Mouse (Mus musculus) thymus, postnatal 36 days (tissue): Measurements from ENCODE around the gene Gm17018.
"Not testable (repeated sequence)": the region's sequence is repeated elsewhere in the genome, so short reads cannot be mapped to it uniquely, and the experiment has no call there.

Experiments
- DNase-seq, 2 experiments: peaks; one replicate each; pipeline ENCODE4 v3.0.0; 2022; ENCODE audit warnings: mixed read lengths in 2 of 2

The Gm17018 gene

DNA sequence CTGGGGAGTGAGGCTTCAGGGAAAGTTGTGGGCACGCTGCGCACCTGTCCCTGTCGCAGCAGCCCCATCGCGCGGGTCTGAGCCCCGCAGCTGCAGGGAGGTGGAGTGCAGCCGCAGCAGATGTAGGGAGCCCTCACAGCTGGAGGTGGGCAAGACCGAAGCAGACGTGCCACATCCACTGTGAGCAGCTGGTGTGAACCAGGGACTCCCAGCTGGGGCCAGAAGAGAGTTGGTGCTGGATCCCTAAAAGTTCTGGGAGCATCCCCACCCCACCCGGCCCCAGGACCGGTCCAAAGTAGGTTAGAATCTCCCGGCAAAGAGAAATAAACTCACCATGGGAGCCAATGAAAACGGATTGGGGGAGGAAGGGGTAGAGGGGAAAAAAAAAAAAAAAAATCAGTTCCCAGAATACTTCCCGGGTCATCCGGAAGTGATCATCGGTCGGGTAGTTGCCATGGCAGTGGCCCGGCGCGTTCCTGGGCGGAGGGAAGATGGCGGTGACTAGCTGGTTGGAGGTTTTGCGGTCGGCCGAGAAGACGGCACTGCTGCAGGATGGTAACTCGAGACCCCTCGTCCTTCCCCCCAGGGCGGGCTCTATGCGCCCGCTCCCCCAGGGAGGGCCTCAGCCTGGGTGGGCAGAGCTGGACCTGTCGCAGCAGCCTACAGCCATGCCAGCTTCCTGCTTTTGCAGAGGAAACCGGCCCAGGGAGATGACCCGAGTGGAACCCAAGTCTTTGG, at the start of gene Gm17018, which contains the start of gene Poll:
Gm17018 (plus strand) TSS at position 463 of the 738 bp plus-strand sequence.
Poll (minus strand) TSS at position 379 of the 738 bp plus-strand sequence.
- peak; percentile 61 to 85 for DNase-seq

DNA sequence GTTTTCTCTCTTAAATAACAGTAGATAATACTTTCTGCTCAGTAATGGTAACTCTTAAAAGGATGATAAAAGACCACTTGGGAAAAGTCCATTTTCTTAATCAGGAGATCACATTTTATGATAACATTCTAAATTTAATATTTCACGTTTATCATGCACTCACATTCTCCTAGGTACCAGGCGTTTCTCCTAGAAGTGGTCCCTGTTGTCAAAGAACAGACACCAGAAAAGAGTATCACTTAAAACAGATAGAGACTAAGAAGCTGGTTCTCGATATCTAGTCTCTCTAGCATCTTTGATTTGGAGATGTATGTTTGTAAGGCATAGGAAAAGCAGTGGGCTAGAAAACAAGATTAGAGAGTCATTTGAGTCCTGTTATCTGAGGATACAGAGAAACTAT, 49.7 kb upstream of the Gm17018 start:
- no peak for DNase-seq

DNA sequence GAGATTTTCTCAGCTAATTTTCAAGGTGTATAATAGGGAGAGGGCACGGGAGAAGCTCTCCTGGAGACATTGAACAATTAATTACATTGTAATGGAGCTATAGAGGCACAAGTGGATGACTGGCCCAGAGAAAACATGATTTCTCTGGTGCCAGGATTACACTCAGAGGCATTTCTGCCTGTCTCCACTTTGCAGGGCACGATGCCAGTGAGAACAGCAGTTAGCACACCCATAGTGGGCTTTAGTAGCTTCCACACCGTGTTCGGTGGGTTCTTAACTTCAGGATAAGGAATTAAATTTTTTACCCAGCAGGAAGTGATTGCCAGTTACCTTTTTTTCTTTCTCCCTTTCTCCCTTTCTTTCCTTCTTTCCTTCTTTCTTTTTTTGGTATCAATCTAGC, 49.0 kb upstream of the Gm17018 start:
- no peak for DNase-seq

DNA sequence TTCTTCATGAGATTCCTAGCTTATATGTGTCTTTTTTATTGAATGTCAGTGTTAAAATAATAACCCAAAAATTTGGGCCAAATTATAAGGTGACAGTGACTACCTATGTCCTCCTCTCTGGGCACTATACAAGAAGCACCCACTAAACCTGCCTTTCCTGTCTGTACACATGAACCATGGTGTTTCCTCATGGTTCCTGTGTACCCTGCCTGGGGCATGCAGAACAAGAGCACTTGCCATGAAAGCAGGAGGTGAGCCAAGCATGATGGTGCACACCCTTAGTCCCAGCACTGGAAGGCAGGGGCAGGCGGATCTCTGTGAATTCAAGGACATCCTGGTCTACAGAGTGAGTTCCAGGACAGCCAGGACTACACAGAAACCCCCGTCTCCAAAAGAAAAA, 45.1 kb upstream of the Gm17018 start:
- DNase-seq, result no peak

DNA sequence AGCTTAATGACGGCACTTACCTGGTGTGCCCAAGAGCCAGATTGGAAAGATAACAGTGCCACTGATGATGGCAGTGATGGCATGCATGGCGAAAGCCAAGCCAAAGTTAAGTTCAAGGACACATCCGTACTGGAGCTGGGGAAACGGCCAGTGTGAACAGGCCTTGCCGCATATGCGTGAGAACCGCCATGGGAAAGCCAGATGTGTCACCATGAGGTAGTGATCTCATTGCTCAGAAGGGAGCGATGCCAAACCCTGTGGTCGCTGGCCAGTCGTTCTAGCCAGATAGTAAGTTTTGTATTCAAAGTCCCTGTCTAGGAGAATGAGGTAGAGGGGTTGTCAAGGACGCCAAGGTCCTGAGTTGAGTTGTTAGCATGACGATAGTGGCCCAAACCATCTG, 44.2 kb upstream of the Gm17018 start:
- no peak for DNase-seq

DNA sequence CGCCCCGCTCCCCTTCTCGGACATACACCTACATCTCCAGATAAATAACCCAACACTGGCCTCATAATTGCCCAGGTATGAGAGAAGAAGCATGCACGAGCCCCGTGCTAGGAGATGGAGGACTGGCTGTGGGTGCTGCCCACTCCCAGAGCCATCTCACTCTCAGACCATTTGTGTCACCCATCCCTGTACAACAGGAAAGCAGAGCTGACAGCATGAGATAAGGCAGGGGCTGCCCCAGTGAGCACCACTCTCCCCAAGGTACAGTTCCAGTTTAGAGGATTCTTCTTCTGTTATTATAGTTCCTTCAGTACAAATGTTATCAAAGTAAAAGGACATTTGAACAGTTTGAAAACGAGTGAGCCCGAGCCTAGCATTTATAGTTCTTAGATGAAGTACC, 33.0 kb upstream of the Gm17018 start:
- DNase-seq, result no peak

DNA sequence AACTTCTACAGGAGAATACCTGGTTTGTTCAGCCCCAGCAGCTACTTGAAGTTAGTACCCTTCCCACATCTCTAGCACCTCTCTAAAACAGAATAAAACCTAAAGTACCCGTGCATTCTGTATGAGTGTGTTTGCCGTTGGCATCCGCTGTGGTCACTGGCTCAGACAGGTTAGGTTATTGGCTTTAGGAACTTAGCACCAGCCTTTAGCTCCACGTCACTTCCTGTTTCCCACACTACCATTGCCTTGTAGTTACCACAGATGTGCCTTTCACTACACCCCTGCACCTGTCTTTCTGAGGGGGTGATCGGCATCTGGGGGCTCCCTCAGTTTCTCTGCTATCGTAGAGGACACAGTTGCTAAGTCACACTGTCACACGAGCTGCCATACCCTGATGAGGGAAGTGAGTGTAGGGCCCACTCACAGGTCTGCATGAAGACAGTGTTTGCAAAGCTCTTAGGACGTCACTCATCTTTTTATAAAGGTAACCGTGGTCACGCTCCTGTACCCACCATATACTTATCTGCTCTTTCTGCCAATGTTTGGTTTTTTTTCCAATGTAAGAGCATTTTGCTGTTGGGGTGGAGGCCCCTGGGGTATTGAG, 32.4 kb upstream of the Gm17018 start:
- DNase-seq, result peak; percentile 49 to 73

DNA sequence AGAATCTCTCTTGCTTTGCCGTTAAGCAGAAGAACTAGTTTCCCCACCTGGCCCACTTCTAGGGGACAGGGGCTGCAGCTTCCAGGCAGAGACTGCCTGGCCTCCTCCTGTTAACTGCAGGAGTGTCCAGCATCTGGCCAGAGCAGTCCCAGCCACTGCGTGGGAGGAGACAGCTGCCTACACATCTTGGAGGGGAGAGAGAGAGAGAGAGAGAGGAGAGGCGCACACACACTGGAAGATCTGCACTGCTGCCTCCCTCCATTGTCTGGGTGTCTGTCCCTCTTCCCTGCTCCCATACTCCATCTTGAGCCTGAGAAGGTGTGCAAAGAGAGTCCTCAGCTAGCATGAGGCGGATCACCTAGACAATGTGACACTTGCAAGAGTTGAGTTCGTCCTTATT, 31.1 kb upstream of the Gm17018 start:
- DNase-seq, result no peak

DNA sequence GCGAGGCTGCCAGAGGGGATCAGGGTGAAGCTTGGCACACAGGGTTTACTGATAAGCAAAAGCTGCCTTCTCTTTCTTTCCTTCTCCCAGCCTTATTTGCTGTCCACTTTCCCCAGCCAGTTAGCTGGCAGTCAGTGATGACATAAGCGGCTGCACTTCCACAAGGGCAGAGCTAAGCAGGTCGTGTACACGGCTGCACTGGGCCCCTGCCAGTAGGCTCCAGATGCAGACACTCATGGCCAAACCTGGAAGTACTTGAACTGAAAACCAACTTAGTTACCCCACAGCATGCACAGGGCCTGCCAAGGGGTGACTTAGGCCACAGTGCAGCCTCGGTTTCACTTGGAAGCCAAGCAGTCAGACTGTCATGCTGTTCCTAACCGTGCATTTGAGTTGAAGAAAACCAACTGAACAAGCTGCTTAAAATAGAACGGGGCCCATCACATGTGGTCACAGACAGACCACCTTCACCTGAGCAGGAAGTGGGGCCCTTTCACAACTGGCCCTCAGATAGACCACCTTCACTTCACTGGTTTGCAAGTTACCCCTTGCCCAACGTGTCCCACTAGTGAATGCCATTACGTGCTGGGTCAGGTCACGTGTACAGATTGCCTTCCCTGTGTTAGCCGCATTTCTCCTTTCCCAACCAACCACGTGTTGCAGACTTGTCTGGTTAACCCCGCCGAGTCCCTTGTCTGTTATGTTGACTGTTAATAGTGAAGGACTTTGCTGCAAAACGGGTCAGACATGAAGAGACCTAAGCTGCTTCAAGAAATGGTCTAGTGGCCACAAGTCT, 30.0 kb upstream of the Gm17018 start:
- no peak for DNase-seq

DNA sequence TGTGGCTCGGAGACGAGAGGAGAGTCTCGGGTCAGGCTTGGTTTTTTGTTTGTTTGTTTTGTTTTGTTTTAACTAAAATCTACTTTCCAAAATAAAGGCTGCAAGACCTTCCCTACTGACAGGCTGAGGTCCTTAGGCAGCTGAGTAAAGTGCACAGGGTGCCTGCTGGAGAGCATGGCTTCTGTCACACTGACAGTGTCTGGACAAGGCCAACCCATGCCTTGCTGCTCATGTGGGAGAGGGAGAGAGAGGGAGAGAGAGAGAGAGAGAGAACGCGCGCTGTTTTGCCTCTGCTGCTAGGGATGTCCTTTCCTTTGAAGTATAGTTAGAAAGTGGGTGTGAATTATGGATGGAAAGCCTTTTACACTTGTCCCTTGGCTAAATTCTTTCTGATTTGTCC, 28.9 kb upstream of the Gm17018 start:
- DNase-seq, result no peak

DNA sequence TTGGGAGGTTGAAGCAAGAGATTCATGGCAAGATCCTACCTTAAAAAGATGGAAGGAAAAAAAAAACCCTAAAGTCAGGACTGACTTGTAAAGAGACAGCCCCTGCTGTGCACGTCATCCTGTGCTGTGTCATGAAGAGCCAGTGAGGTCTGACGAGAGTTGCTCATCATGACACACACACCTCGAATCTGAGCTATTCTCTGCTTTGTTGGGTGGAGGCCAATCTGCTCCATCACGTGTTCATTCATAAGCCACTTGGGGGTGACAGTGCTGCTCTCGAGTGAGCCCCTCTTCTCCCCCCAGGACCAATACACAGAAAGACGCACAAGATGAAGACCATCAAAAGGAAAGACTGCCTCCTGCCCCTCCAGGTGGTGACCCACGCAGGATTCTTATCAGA, 26.8 kb upstream of the Gm17018 start:
- DNase-seq, result no peak

DNA sequence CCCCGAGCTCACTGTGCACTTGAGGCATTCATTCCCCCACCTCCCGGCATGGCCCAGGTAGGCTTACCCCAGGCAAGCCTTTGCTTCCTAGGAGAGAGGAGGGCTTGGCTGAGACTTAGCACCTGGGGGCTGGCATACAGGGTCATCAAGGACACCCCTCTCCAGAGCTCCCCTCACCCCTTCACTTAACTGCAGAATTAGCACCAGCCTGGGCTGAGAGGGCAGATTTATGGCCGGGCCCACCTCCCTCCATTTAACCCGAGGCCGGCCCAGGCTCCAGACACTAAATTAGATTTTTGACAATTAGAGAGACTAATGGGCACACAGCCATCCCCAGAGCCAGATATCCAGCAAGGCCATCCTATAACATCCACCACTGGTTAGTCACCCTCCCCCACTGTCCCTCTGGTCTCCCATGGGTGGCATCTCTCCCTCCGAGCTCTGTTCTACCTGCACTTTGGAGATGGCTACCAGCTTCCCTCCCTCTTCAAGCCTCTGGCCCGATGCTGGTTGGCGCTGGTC, 25.1 kb upstream of the Gm17018 start:
- no peak for DNase-seq

DNA sequence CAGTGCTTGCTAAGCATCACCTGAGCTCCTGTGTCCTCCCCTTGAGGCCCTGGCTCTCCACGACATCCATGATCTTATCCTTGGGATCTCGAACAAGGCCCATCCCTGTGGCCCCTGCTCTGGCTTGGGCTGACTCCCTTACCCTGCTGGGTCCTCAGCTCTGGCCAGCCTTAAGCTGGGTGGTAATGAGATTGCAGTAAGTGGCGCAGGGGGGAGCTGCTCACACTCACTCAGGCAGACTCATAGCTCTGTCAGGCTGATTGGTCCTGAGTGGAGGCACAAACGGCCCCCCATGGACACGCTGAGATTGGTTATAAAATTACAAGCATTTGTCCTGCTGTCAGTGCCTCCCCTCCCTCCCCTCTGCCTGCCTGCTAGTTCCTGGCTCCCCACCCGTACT, 24.5 kb upstream of the Gm17018 start:
- no peak for DNase-seq

DNA sequence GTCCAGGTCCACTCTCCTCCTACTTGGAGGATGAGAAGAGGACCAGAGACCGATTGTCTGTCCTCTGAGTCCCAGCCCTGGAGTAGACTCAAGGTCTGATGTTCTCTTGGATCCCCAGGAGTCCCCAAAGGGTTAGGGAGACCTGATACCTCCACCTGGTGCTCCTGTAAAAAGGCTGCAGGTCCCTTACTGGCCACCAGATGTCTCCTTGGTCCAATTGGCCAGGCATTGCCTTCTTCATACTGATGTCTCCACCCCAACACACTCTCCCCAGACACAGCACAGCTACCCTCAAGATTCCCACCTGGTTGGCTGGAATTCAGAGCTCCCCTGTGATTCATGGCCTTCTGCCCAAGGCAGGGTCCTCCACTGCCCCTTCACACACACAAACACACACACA, 22.9 kb upstream of the Gm17018 start:
- DNase-seq, result peak; percentile 65 to 67

DNA sequence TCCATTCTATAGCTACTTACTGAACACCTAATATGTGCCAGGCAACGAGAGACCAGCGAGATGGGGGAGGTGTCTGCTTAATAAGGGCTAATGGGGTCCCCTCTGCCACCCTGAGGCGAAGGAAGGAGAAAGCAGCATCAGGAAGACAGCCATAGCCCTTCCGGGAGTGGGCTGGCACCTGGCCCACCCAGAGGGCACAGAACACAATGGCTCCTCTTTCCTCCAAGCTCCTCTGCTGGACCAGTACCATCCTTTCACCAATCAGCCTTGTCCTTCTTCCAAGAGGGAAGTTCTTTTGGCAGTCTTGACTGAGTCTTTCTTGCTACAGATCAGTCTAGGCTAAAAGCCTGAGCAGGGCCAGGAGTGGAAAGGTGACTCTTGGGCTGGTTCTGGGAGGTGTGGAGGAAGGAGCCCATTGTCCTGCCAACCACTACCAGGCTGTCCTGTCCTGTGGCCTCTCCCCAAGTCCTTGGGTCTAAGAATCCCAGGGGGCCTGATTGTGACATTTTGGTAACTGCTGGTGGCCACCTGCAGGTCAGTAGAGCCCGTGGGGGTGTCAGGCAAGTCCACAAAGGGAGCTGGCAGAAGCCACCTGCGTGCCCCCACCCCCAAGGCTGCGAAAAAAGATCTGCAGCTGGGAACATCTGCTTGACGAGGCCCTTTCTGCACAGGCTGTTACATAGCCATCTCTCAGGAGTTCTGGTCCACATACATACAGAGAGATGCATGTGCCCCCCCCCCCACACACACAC, 19.6 kb upstream of the Gm17018 start:
- peak; percentile 26 to 51 for DNase-seq

DNA sequence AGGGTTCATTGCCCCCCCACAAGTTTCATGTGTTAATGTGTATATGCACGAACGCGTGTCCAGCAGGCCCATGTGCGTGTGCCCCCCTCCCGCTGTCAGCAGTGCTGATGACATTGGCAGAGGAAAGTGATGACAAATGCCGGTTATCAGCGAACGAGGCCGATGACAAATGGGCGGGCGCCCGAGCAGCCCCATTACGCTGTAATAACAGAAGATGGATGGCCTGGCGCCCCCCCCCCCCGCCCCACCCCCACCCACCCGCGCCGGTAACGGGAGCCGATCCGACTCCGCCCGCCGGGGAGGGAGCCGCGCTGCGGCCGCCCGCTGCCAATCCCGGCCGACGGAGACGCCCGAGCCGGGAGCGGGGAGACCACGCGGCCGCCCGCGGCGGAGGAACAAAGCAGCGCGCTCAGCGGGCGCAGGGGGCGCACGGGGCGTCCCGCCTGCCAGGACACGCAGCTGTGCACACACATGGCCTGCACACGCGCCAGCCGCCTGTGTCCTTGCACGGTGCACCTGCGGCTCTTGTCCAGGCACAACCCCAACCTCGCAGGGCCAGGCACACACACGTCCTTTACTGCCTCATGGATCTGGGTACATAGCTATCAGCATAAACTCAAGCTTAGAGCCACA, 18.9 kb upstream of the Gm17018 start:
- DNase-seq, result peak; percentile 65 to 75

DNA sequence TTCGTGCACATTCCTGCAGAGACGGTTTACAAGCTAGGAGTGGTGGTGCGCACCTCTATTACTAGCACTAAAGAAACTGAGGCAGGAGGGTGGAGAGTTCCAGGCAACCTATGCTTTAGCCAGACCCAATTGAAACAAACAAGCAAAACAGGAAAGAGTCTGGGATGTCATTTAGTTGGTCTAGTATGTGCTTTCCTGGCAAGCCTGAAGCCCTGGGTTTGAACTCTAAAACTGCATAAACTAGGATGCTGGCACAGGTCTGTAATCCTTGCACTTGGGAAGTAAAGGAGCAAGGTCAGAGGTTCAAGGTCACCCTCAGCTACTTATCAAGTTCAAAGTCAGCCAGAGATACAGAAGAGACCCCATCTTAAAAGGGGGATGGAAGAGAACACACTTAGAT, 18.4 kb upstream of the Gm17018 start:
- DNase-seq, result no peak

DNA sequence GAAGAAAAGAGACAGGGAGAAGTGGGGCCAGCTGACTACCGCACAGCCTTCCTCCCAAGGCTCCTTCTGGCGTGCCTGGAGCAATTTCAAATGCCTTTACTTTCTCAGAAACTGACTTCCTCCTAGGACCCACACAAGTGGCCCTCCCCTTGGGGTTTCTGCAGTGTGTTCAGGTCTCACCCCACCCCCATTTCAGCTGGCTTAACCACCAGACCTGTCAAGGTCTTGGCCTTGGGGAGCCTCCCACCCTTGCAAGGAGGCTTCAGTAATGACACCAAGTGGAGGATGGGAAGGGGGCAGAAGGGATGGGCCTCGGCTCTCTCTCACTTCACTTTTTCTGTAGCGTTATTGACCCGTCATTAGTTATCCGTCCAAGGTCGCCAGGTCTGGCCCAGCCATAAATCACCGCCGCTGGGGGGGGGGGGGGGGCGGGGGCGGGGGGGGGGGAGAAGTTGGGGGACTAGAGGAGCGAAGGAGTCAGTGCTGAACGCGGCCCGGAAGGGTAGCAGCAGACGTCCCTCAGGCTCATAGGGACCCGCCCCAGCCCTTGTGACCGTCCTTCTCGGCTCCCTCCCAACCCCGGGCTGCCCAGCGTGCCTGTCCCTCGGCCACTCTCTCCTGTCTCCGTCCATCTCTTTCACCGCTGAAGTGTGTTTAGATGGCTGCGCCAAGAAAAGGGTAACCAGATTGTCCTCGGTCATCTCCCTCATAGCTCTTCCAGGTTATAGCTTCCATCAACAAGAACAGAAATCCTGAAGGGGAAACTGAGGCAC, 16.1 kb upstream of the Gm17018 start:
- DNase-seq, result peak in 1 of 2 experiments; percentile 41

DNA sequence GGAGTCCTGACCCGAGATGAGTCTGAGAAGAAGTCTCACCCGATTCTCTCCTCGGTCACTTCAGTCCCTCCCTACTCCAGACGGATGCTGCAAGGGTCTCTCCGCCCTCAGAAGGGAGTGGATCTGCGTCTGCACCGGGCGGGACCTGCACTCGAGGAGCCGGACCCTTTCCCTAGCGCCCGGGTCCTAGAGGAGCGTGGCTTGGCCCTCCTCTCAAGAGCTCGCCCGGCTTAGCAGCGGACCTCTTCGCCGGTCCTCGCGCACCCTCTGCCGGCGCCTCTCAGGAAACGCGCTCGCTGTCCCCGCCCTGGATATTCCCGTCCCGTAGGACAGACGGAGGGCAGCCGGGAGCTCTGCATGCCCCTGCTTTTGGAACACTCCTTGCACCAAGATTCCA, 15.5 kb upstream of the Gm17018 start:
- peak; percentile 80 to 81 for DNase-seq

DNA sequence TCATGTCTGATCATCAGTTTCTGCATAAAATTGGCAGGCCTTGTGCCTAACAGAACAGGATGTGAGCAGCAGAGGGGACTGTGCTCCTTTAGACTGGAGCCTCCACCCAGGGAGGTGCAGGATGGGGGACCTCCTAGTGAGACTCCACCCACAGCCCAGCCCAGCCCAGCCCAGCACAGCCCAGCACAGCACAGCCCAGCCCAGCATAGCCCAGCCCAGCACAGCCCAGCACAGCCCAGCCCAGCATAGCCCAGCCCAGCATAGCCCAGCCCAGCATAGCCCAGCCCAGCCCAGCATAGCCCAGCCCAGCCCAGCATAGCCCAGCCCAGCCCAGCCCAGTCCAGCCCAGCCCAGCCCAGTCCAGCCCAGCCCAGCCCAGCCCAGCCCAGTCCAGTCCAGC, 12.2 kb upstream of the Gm17018 start:
- not testable (repeated sequence) for DNase-seq

DNA sequence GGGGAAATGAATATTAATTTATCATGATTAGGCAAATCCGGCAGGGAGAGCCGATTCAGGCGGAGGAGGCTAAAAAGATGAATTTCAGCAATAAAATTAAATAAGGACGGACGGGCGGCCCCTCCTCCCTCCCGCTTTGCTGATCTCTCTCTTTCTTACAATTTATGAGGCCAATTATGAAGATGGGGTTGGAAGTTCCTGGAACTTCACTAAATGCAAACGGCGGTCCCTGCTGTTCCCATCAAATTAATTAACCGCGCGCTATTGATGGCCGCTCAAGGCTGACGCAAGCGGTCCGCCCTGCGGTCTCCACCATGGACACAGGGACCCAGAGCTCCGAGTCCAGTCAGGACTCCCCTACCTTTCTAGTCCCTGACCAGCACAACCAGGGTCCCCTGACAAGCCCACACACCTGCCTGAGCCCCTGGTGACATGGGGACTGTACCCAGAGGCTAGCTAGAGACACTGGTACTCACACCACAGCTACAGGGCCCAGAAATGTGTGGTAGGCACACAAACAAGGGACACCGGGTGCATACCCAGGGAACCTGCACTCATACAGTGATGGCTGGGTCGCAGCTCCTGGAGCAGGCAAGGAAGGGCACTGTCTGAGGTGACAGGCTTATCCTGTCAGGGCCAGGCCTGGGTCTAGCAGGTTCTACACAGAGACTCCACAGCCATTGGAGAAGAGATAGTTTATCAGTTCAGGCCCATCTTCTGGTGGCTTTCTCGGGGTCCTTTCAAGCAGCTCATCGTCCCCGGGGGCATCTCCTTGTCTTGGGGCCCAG, 11.1 kb upstream of the Gm17018 start:
- no peak for DNase-seq
